29 mouse cellular contexts compared by ENCODE assay signal in the genomic region with DNA sequence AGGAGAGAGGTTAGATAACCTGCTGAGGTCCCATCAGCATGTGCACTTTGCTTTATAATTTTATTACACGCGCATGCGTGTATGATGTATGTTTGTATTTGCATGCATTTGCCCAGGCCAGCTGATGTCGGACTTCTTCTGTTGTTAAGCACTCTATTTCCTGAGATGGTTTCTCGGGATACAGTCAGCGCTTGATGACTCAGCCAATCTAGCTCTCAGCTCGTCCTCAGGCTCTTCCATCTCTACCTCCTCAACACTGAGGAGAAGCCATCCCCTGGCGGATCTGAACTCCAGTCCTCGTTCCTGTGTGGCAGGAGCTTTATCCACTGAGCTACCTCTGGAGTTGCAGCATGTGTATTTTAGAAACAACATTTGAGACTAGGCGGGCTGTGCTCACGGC. TPM values are rescaled to one million over a fixed set of nuclear protein-coding genes. Genes with fewer than 3 reads are reported as not detected.
A peak's percentile ranks its signal among the peaks of the same experiment; 100 is the strongest.
DNase-seq lines count a peak whose midpoint lies in the region; ATAC-seq and TF ChIP-seq lines count a peak whose summit lies in the region.
"Had no signal": no experiment of that assay in that cellular context is flagged by ENCODE, and none has a peak within 500 bp of the region (broad histone marks: within the 10 kb centered on the region; RNA-seq: fewer than 3 reads in every experiment).

No protein-coding gene starts in this region.

- no peaks in the 10 kb centered on the region for H3K9me3 ChIP-seq in hindbrain, embryonic 10.5 days
- H3K9me3 ChIP-seq in hindbrain, embryonic 11.5 days (ENCODE audit: control insufficient read depth, low read length): no peaks in the 10 kb centered on the region
- H3K9me3 ChIP-seq in E14TG2a.4 (ENCODE audit: low read length): peaks cover 8% of the 10 kb centered on the region
- H3K9me3 ChIP-seq: embryonic facial prominence, embryonic 10.5 days; embryonic facial prominence, embryonic 13.5 days; forebrain, embryonic 13.5 days; heart, embryonic 12.5 days; heart, embryonic 15.5 days; hindbrain, embryonic 12.5 days; hindbrain, embryonic 15.5 days had no signal

- WGBS in hindbrain, embryonic 10.5 days: 93% methylated on average over 11 of the region's 11 CpGs
- WGBS in hindbrain, embryonic 11.5 days: 94% methylated on average over 11 of the region's 11 CpGs
- 90% methylated on average over 11 of the region's 11 CpGs for WGBS in thymus, adult 2 months

- no peak for TF ChIP-seq POLR2A in thymus, adult 2 months (IDR thresholded peaks at IDR 0.05; ENCODE audit: control insufficient read depth, extremely low read depth, insufficient read depth, low read length, poor library complexity)

- H3K27me3 ChIP-seq in hindbrain, embryonic 10.5 days (ENCODE audit: insufficient read depth, poor library complexity, severe bottlenecking): no peaks in the 10 kb centered on the region
- H3K27me3 ChIP-seq in hindbrain, embryonic 11.5 days (ENCODE audit: control insufficient read depth, insufficient read depth, low read length): no peaks in the 10 kb centered on the region
- no peaks in the 10 kb centered on the region; the same call in 1 of the 2 replicates for H3K27me3 ChIP-seq in E14TG2a.4 (ENCODE audit: insufficient read depth, low read length)
- no peaks in the 10 kb centered on the region for H3K27me3 ChIP-seq in thymus, adult 2 months (ENCODE audit: control insufficient read depth, insufficient read depth, low read length)
- H3K27me3 ChIP-seq: CH12.LX; embryonic facial prominence, embryonic 13.5 days; forebrain, embryonic 13.5 days; heart, embryonic 12.5 days; heart, embryonic 15.5 days; hindbrain, embryonic 12.5 days; hindbrain, embryonic 15.5 days had no signal

- no peak for TF ChIP-seq CTCF in E14TG2a.4 (conservative IDR thresholded peaks at IDR 0.05; ENCODE audit: low read length)
- TF ChIP-seq CTCF in thymus, adult 2 months (IDR thresholded peaks at IDR 0.05; ENCODE audit: borderline replicate concordance, control insufficient read depth, extremely low read depth, insufficient read depth, low read length, poor library complexity): no peak

- H3K27ac ChIP-seq in hindbrain, embryonic 10.5 days: peak overlapping the region; percentile 66; the same call in 1 of the 2 replicates
- H3K27ac ChIP-seq in hindbrain, embryonic 11.5 days (ENCODE audit: low read depth, low read length): no peak overlapping the region
- no peak overlapping the region for H3K27ac ChIP-seq in thymus, adult 2 months (ENCODE audit: control insufficient read depth, insufficient read depth, low read length)
- H3K27ac ChIP-seq: embryonic facial prominence, embryonic 10.5 days; embryonic facial prominence, embryonic 13.5 days; forebrain, embryonic 13.5 days; heart, embryonic 15.5 days; hindbrain, embryonic 12.5 days; hindbrain, embryonic 15.5 days had no signal

- H3K4me3 ChIP-seq in hindbrain, embryonic 10.5 days: no peak overlapping the region
- H3K4me3 ChIP-seq in hindbrain, embryonic 11.5 days (ENCODE audit: low read depth, low read length): no peak overlapping the region
- H3K4me3 ChIP-seq in E14TG2a.4 (replicated peaks; ENCODE audit: low read length): peak overlapping the region; percentile 30
- no peak overlapping the region for H3K4me3 ChIP-seq in thymus, adult 2 months (ENCODE audit: control insufficient read depth, insufficient read depth, low read length)
- H3K4me3 ChIP-seq: embryonic facial prominence, embryonic 10.5 days; embryonic facial prominence, embryonic 13.5 days; erythroblast, embryonic 14.5 days; forebrain, embryonic 13.5 days; heart, embryonic 12.5 days; heart, embryonic 15.5 days; hindbrain, embryonic 12.5 days; hindbrain, embryonic 15.5 days had no signal

- H3K9ac ChIP-seq in hindbrain, embryonic 11.5 days (ENCODE audit: low read depth, low read length): no peak overlapping the region
- H3K9ac ChIP-seq: embryonic facial prominence, embryonic 13.5 days; forebrain, embryonic 13.5 days; heart, embryonic 12.5 days; heart, embryonic 15.5 days; hindbrain, embryonic 12.5 days; hindbrain, embryonic 15.5 days had no signal

- no peak overlapping the region for H3K4me2 ChIP-seq in hindbrain, embryonic 11.5 days (replicated peaks; ENCODE audit: low read depth, low read length)
- H3K4me2 ChIP-seq: embryonic facial prominence, embryonic 13.5 days; forebrain, embryonic 13.5 days; heart, embryonic 12.5 days; heart, embryonic 15.5 days; hindbrain, embryonic 12.5 days; hindbrain, embryonic 15.5 days had no signal

- H3K4me1 ChIP-seq in hindbrain, embryonic 10.5 days (replicated peaks): peaks cover 50% of the 10 kb centered on the region
- peaks cover under 1% of the 10 kb centered on the region; the same call in 1 of the 2 replicates for H3K4me1 ChIP-seq in hindbrain, embryonic 11.5 days (replicated peaks; ENCODE audit: control insufficient read depth, insufficient read depth, low read length)
- H3K4me1 ChIP-seq in E14TG2a.4 (replicated peaks; ENCODE audit: low read depth, low read length): peaks cover 60% of the 10 kb centered on the region
- H3K4me1 ChIP-seq in thymus, adult 2 months (replicated peaks; ENCODE audit: control insufficient read depth, insufficient read depth, low read length): no peaks in the 10 kb centered on the region

- no peaks in the 10 kb centered on the region for H3K36me3 ChIP-seq in hindbrain, embryonic 10.5 days
- no peaks in the 10 kb centered on the region for H3K36me3 ChIP-seq in hindbrain, embryonic 11.5 days (ENCODE audit: control insufficient read depth, insufficient read depth, low read length)
- H3K36me3 ChIP-seq in E14TG2a.4 (ENCODE audit: insufficient read depth, low read length): no peaks in the 10 kb centered on the region
- H3K36me3 ChIP-seq in thymus, adult 2 months (ENCODE audit: control insufficient read depth, insufficient read depth, low read length): no peaks in the 10 kb centered on the region
- H3K36me3 ChIP-seq: embryonic facial prominence, embryonic 10.5 days; embryonic facial prominence, embryonic 13.5 days; heart, embryonic 12.5 days; heart, embryonic 15.5 days; hindbrain, embryonic 12.5 days; hindbrain, embryonic 15.5 days had no signal

- no peak for ATAC-seq in hindbrain, embryonic 11.5 days (ENCODE audit: low FRiP score)
- ATAC-seq: forebrain, embryonic 13.5 days; forebrain, embryonic 16.5 days; intestine, postnatal 0 days had no signal

- no peak for DNase-seq in hindbrain, embryonic 10.5 days (ENCODE audit: low spot score)
- DNase-seq in hindbrain, embryonic 11.5 days (ENCODE audit: low spot score): no peak
- DNase-seq in R1 (ENCODE audit: low read depth, low spot score): peak; percentile 29
- no peak for DNase-seq in thymus, adult 2 months
- DNase-seq in ovary, postnatal 36 days (ENCODE audit: low spot score): no peak
- DNase-seq: adrenal gland, adult 2 months; adrenal gland, postnatal 14 days; B cell, adult 2 months; cerebellum, adult 11-12 months; cerebellum, adult 8-10 months; cerebellum, postnatal 10 days; cerebellum, postnatal 36 days; embryo, embryonic 11 days; gastrocnemius, postnatal 25 days; heart, adult 18-20 months; heart, postnatal 10 days; heart, postnatal 36 days had no signal

RNA-seq across cellular contexts. Expression of a gene that starts 44.5 kb away (rescaled TPM):
- polyA plus RNA-seq in hindbrain, embryonic 10.5 days (2016; fragmentation: Nextera tagmentation; extraction: Ambion mirVana): 8.5 and 12.7 TPM in 2 replicates
- 18.0 and 19.4 TPM in 2 replicates for polyA plus RNA-seq in hindbrain, embryonic 11.5 days (2014; fragmentation: Nextera tagmentation; extraction: Ambion mirVana)
- polyA plus RNA-seq in thymus, adult 2 months (2012; rRNA removed): 0.18 and 0.63 TPM in 2 replicates
- polyA plus RNA-seq: erythroblast, embryonic 14.5 days had no signal
